Mouse (Mus musculus) liver, embryonic 14.5 days (tissue): ENCODE measurements at regions not wholly inside any gene's neighbourhood (a gene's known extent, or its start where the extent isn't known, plus 50 kb on each side); places are given as distances from the start of the nearest gene placed in this dataset.

ENCODE experiments used
- CTCF ChIP-seq: IDR thresholded peaks from 2 replicates; pipeline ENCODE4 v1.5.1; 2016; ENCODE audit warnings: antibody characterized with exemption, low read depth, control low read depth
- EP300 ChIP-seq: IDR thresholded peaks from 2 replicates; pipeline ENCODE4 v1.6.1; 2016; ENCODE audit warnings: antibody characterized with exemption, low read depth

DNA sequence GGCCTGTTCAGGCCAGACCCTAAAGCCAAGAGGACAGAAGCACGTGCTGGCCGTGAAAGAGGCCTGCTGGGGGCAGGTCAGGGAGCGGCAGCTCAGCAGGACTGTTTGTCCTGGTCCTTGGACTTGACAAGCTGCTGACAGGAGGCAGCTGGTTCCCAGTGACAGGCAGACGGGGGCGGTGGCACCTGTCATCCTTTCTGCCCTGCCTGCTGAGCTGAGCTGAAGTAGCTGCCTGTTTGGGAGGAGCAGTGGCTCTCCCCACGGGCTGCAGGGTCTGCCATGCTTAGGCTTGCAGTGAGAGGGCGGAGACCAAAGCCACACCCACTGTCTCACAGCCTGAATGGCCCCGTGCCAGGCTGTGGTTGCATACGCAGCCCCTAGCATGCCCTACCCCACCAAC is 50.4 kb upstream of the Otos start:
- TF ChIP-seq CTCF (no peak), EP300 (no peak)
